ENCODE assay signal across 8 mouse cellular contexts in the genomic region with DNA sequence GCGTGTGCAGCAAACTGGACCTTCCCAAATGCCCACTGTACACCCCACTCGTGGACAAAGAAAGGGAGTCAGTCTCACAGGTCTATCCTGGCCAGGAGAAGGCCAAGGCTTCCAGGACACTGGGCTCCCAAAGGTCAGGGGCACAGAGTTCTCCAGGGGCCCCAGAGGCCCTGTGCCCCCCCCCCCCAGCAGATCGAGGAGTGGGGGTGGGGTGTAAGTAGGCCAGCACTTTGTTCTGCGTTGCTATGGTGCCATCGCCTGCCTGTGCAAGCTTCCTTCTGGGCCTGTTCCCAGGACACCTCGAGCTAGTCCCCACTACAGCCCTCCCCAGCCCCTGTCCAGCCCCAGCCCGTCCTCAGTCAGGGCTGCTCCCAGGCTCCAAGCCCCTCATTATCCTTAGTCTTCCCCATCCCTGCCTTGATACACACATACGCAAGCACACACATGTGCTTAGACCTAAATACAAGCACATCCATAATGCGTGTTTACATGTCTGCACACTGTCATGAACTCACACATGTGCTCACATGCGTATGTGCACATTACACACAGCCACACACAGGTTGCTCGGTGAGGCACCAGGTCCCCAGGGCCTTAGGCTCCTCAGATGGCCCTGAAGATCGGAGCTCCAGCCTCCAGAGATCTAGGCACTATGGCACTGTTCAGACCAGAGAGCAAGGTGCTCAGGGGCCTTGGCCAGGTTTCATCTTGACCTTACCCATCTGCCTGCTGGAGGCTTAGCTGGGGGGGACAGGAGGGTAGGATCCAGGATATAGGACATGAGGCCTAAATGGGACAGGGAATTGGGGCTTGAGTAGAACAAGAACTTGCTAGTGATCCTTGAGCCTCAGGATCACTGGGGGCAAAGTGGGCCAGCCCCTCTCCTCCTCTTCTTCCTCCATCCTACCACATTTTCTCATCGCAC. TPM values are rescaled to one million over a fixed set of nuclear protein-coding genes. Genes with fewer than 3 reads are reported as not detected.
A peak's percentile ranks its signal among the peaks of the same experiment; 100 is the strongest.
DNase-seq lines count a peak whose midpoint lies in the region; ATAC-seq lines count a peak whose summit lies in the region.

No protein-coding gene starts in this region.

- H3K4me1 ChIP-seq in kidney, embryonic 14.5 days (ENCODE audit: control insufficient read depth, insufficient read depth, low read length): peaks cover 27% of the 10 kb centered on the region
- peaks cover 38% of the 10 kb centered on the region for H3K4me1 ChIP-seq in embryonic facial prominence, embryonic 13.5 days
- peaks cover 60% of the 10 kb centered on the region for H3K4me1 ChIP-seq in neural tube, embryonic 15.5 days

- H3K36me3 ChIP-seq in kidney, embryonic 14.5 days (ENCODE audit: control insufficient read depth, insufficient read depth, low read length): no peaks in the 10 kb centered on the region
- no peaks in the 10 kb centered on the region for H3K36me3 ChIP-seq in embryonic facial prominence, embryonic 13.5 days
- H3K36me3 ChIP-seq in neural tube, embryonic 15.5 days: no peaks in the 10 kb centered on the region

- no peak overlapping the region for H3K9ac ChIP-seq in kidney, embryonic 14.5 days (ENCODE audit: low read depth, low read length)
- H3K9ac ChIP-seq in embryonic facial prominence, embryonic 13.5 days: no peak overlapping the region
- no peak overlapping the region for H3K9ac ChIP-seq in neural tube, embryonic 15.5 days (replicated peaks)

- no peak for DNase-seq in kidney, adult 18-20 months
- DNase-seq in cerebellum, postnatal 10 days: peak; percentile 66 to 69
- peak; percentile 28 for DNase-seq in kidney, postnatal 14 days
- no peak for DNase-seq in urinary bladder, postnatal 36 days (ENCODE audit: low spot score in 2 of 2)

- no peak overlapping the region for H3K4me3 ChIP-seq in kidney, embryonic 14.5 days (ENCODE audit: low read length)
- H3K4me3 ChIP-seq in embryonic facial prominence, embryonic 13.5 days: no peak overlapping the region
- no peak overlapping the region for H3K4me3 ChIP-seq in neural tube, embryonic 15.5 days (replicated peaks)

- ATAC-seq in kidney, embryonic 14.5 days (ENCODE audit: low FRiP score, low TSS enrichment): 0 out of 2 replicates have a peak, but pooled peaks have one; percentile 10
- ATAC-seq in embryonic facial prominence, embryonic 13.5 days (ENCODE audit: insufficient number of reproducible peaks, insufficient read depth, low FRiP score, low TSS enrichment, low read depth): no peak
- peak; percentile 63; the same call in 1 of the 2 replicates for ATAC-seq in neural tube, embryonic 15.5 days (ENCODE audit: low FRiP score)
- ATAC-seq in inflammation-experienced regulatory T-cells, adult 6 months: no peak

- no peaks in the 10 kb centered on the region for H3K27me3 ChIP-seq in kidney, embryonic 14.5 days (ENCODE audit: control insufficient read depth, insufficient read depth, low read length)
- no peaks in the 10 kb centered on the region for H3K27me3 ChIP-seq in embryonic facial prominence, embryonic 13.5 days
- no peaks in the 10 kb centered on the region for H3K27me3 ChIP-seq in neural tube, embryonic 15.5 days (replicated peaks)

- H3K9me3 ChIP-seq in kidney, embryonic 14.5 days (ENCODE audit: control insufficient read depth, low read length): no peaks in the 10 kb centered on the region
- no peaks in the 10 kb centered on the region for H3K9me3 ChIP-seq in embryonic facial prominence, embryonic 13.5 days
- no peaks in the 10 kb centered on the region for H3K9me3 ChIP-seq in neural tube, embryonic 15.5 days (replicated peaks)

- H3K4me2 ChIP-seq in kidney, embryonic 14.5 days (replicated peaks; ENCODE audit: low read depth, low read length): no peak overlapping the region
- H3K4me2 ChIP-seq in embryonic facial prominence, embryonic 13.5 days: no peak overlapping the region; the same call in 1 of the 2 replicates
- H3K4me2 ChIP-seq in neural tube, embryonic 15.5 days: peak overlapping the region; percentile 38

- 60% methylated on average over 13 of the region's 13 CpGs for WGBS in kidney, embryonic 14.5 days
- 55% methylated on average over 13 of the region's 13 CpGs for WGBS in embryonic facial prominence, embryonic 13.5 days
- 28% methylated on average over 13 of the region's 13 CpGs for WGBS in neural tube, embryonic 15.5 days

- H3K27ac ChIP-seq in kidney, embryonic 14.5 days (ENCODE audit: low read depth, low read length): 0 out of 2 replicates have a peak overlapping the region, but pooled peaks have one; percentile 79
- 0 out of 2 replicates have a peak overlapping the region, but pooled peaks have one; percentile 64 for H3K27ac ChIP-seq in embryonic facial prominence, embryonic 13.5 days
- H3K27ac ChIP-seq in neural tube, embryonic 15.5 days (replicated peaks): peak overlapping the region; percentile 90

RNA-seq across cellular contexts. Expression of gene Trmt61a, which starts 17.2 kb away (rescaled TPM):
- 6.7 and 11.9 TPM in 2 replicates for polyA plus RNA-seq in kidney, embryonic 14.5 days (2014; fragmentation: Nextera tagmentation; extraction: Ambion mirVana)
- 12.5 and 13.7 TPM in 2 replicates for polyA plus RNA-seq in embryonic facial prominence, embryonic 13.5 days (2015; fragmentation: Nextera tagmentation; extraction: Ambion mirVana)
- 9.6 and 10.8 TPM in 2 replicates for polyA plus RNA-seq in neural tube, embryonic 15.5 days (2015; fragmentation: Nextera tagmentation; extraction: Ambion mirVana)
- 1 to 10 TPM; 3.2 to 4.4 (median 3.3) TPM for polyA plus RNA-seq in inflammation-experienced regulatory T-cells, adult 6 months (2017; shearing (Covaris generic))

RNA-seq across cellular contexts. Expression of gene Bag5, which starts 17.9 kb away (rescaled TPM):
- polyA plus RNA-seq in kidney, embryonic 14.5 days (2014; fragmentation: Nextera tagmentation; extraction: Ambion mirVana): 45.2 and 49.7 TPM in 2 replicates
- polyA plus RNA-seq in embryonic facial prominence, embryonic 13.5 days (2015; fragmentation: Nextera tagmentation; extraction: Ambion mirVana): 64.5 and 67.3 TPM in 2 replicates
- 61.5 and 65.2 TPM in 2 replicates for polyA plus RNA-seq in neural tube, embryonic 15.5 days (2015; fragmentation: Nextera tagmentation; extraction: Ambion mirVana)
- 10 to 100 TPM; 22.0 to 40.1 (median 36.7) TPM for polyA plus RNA-seq in inflammation-experienced regulatory T-cells, adult 6 months (2017; shearing (Covaris generic))

RNA-seq across cellular contexts. Expression of gene Apopt1, which starts 17.9 kb away (rescaled TPM):
- polyA plus RNA-seq in kidney, embryonic 14.5 days (2014; fragmentation: Nextera tagmentation; extraction: Ambion mirVana): 63.1 and 63.4 TPM in 2 replicates
- 57.1 and 66.0 TPM in 2 replicates for polyA plus RNA-seq in embryonic facial prominence, embryonic 13.5 days (2015; fragmentation: Nextera tagmentation; extraction: Ambion mirVana)
- 58.5 and 58.8 TPM in 2 replicates for polyA plus RNA-seq in neural tube, embryonic 15.5 days (2015; fragmentation: Nextera tagmentation; extraction: Ambion mirVana)
- polyA plus RNA-seq in inflammation-experienced regulatory T-cells, adult 6 months (2017; shearing (Covaris generic)): 10 to 100 TPM; 55.8 to 85.0 (median 74.3) TPM

RNA-seq across cellular contexts. Expression of gene Ckb, which starts 23.0 kb away (rescaled TPM):
- 81.5 and 88.5 TPM in 2 replicates for polyA plus RNA-seq in kidney, embryonic 14.5 days (2014; fragmentation: Nextera tagmentation; extraction: Ambion mirVana)
- polyA plus RNA-seq in embryonic facial prominence, embryonic 13.5 days (2015; fragmentation: Nextera tagmentation; extraction: Ambion mirVana): 118 and 135 TPM in 2 replicates
- 1,500 and 1,731 TPM in 2 replicates for polyA plus RNA-seq in neural tube, embryonic 15.5 days (2015; fragmentation: Nextera tagmentation; extraction: Ambion mirVana)
- 10 to 100 TPM; 24.2 to 37.2 (median 31.8) TPM for polyA plus RNA-seq in inflammation-experienced regulatory T-cells, adult 6 months (2017; shearing (Covaris generic))

Comparison
In these comparisons a context has a peak if more than half of its experiments do, and no peak if none do; other contexts are left out.
1. DNase-seq: peak in cerebellum, postnatal 10 days (2 of 2) and kidney, postnatal 14 days (single experiment); none in kidney, adult 18-20 months (single experiment) and urinary bladder, postnatal 36 days (0 of 2).
2. ATAC-seq: peak in kidney, embryonic 14.5 days (single experiment) and neural tube, embryonic 15.5 days (single experiment); none in embryonic facial prominence, embryonic 13.5 days (single experiment) and inflammation-experienced regulatory T-cells, adult 6 months (single experiment).
3. Peak in every context shown above with its lines, with median percentiles within 50 percentile points of each other: H3K27ac ChIP-seq.